Mouse (Mus musculus): ENCODE results near the gene Steap3.

DNA sequence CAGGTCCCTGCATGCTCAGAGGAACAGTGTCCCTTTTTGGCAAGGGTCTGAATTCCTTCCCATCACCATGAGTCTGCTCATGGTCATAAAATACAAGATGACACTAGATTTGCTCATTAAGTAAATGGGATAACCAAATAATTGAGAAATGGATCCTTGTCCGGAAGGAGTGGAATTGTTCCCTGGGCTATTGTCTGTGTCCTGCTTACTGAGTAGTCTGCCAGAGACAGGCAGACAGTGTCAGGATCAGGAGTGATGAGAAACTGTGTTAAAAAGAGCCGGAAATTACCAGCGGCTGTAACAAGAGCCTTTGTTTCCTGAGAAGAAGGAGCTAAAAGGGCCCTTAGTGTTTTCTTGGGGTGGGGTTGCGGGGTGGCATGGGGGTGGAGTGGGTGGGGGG is 15.2 kb upstream of the Steap3 start:
- TF ChIP-seq CTCF (IDR thresholded peaks at IDR 0.05; ENCODE audit: low read depth) (no peak), EP300 (IDR thresholded peaks at IDR 0.05; ENCODE audit: low read depth) (no peak)
